ENCODE assay signal across 14 mouse cellular contexts in genomic region chr2:52891744-52892143, GRCm38 (mm10).
"Had no signal": no experiment of that assay in that cellular context is flagged by ENCODE, and none has a peak within 500 bp of the region (broad histone marks: within the 10 kb centered on the region; RNA-seq: fewer than 3 reads in every experiment).

No protein-coding gene starts in this region.

- H3K27ac ChIP-seq: intestine, embryonic 15.5 days; kidney, postnatal 0 days; layer of hippocampus, adult 2 months; liver, embryonic 13.5 days; midbrain, embryonic 10.5 days; midbrain, embryonic 13.5 days; neural tube, embryonic 13.5 days had no signal

- H3K4me1 ChIP-seq: megakaryocyte, embryonic 14.5 days had no signal

- H3K4me2 ChIP-seq: intestine, embryonic 15.5 days; liver, embryonic 13.5 days; lung, embryonic 14.5 days; midbrain, embryonic 13.5 days; neural tube, embryonic 13.5 days had no signal

- H3K9me3 ChIP-seq: intestine, embryonic 15.5 days; liver, embryonic 13.5 days; megakaryocyte, embryonic 14.5 days; midbrain, embryonic 10.5 days; midbrain, embryonic 13.5 days; neural tube, embryonic 13.5 days had no signal

- H3K36me3 ChIP-seq: intestine, embryonic 15.5 days; liver, embryonic 13.5 days; midbrain, embryonic 10.5 days; midbrain, embryonic 13.5 days; neural tube, embryonic 13.5 days had no signal

- H3K9ac ChIP-seq: intestine, embryonic 15.5 days; liver, embryonic 13.5 days; lung, embryonic 14.5 days; midbrain, embryonic 13.5 days; neural tube, embryonic 13.5 days had no signal

- ATAC-seq: intestine, embryonic 15.5 days; midbrain, embryonic 13.5 days had no signal

- H3K27me3 ChIP-seq: intestine, embryonic 15.5 days; liver, embryonic 13.5 days; midbrain, embryonic 13.5 days; neural tube, embryonic 13.5 days had no signal

- DNase-seq: kidney, postnatal 25 days; layer of hippocampus, adult 9-11 months; liver, embryonic 13.5 days; lung, embryonic 14.5 days; lung, postnatal 10 days; lung, postnatal 36 days; right cerebral cortex, postnatal 4 days had no signal

- H3K4me3 ChIP-seq: intestine, embryonic 15.5 days; layer of hippocampus, adult 2 months; liver, embryonic 13.5 days; megakaryocyte, embryonic 14.5 days; midbrain, embryonic 10.5 days; midbrain, embryonic 13.5 days; neural tube, embryonic 13.5 days had no signal
